Mouse (Mus musculus) midbrain, embryonic 11.5 days (tissue): ENCODE data around the gene 9230112D13Rik. TPM values are rescaled to one million over a fixed set of nuclear protein-coding genes. Genes with fewer than 3 reads are reported as not detected.
A peak's percentile ranks its signal among the peaks of the same experiment; 100 is the strongest.

Experiments
- ATAC-seq: fragments of 200-750 bp; cut with Nextera tagmentation; 2 replicates; pipeline ENCODE4 v1.8.0; 2017; ENCODE audit warnings: moderate TSS enrichment, moderate library complexity; ENCODE audit not compliant: low FRiP score
- DNase-seq: peaks from one replicate; pipeline ENCODE4 v3.0.0; 2015; ENCODE audit warnings: low spot score; ENCODE audit errors: missing footprints
- H3K27ac ChIP-seq: fragments of 300-500 bp; sonication (generic); 2 replicates; pipeline ENCODE4 v1.5.1; 2014; ENCODE audit warnings: low read depth, low read length
- H3K27me3 ChIP-seq: fragments of 300-500 bp; sonication (generic); 2 replicates; pipeline ENCODE4 v1.6.1; 2014; ENCODE audit warnings: mild to moderate bottlenecking, low read length, moderate library complexity, mixed read lengths; ENCODE audit not compliant: control insufficient read depth, insufficient read depth
- H3K36me3 ChIP-seq: fragments of 300-500 bp; sonication (generic); 2 replicates; pipeline ENCODE4 v1.6.1; 2014; ENCODE audit warnings: mild to moderate bottlenecking, low read length, moderate library complexity, mixed read lengths; ENCODE audit not compliant: control insufficient read depth, insufficient read depth
- H3K4me1 ChIP-seq: fragments of 300-500 bp; sonication (generic); 2 replicates; pipeline ENCODE4 v1.6.1; 2014; ENCODE audit warnings: low read length; ENCODE audit not compliant: control insufficient read depth, insufficient read depth
- H3K4me2 ChIP-seq: fragments of 300-500 bp; sonication (generic); 2 replicates; pipeline ENCODE4 v1.6.1; 2014; ENCODE audit warnings: mild to moderate bottlenecking, moderate library complexity
- H3K4me3 ChIP-seq: fragments of 300-500 bp; sonication (generic); 2 replicates; pipeline ENCODE4 v1.5.1; 2014; ENCODE audit warnings: low read depth, low read length
- H3K9ac ChIP-seq: fragments of 300-500 bp; sonication (generic); 2 replicates; pipeline ENCODE4 v1.6.1; 2014; ENCODE audit warnings: low read length
- H3K9me3 ChIP-seq: fragments of 300-500 bp; sonication (generic); 2 replicates; pipeline ENCODE4 v1.6.1; 2016; ENCODE audit warnings: low read length; ENCODE audit not compliant: control insufficient read depth
- WGBS: fragments of 180-500 bp; shearing (Covaris S2); extraction: QIAGEN DNeasy Blood & Tissue Kit; methylation state at CpG from one replicate; pipeline ENCODE4 v1.1.7; 2014; 5-methylcytosine and 5-hydroxymethylcytosine counted together
- polyA plus RNA-seq: library from polyadenylated mRNA; unstranded; fragments of >200 nt; fragmentation: Nextera tagmentation; extraction: Ambion mirVana; gene quantifications from 2 replicates; pipeline ENCODE4 v1.2.1, GENCODE M21; 2014

Gene 9230112D13Rik
- polyA plus RNA-seq, 1 experiment from 2014 or later, result not detected

GRCm38 (mm10) chr14:34528804-34529203 lies 6.2 kb upstream of the 9230112D13Rik start:
- H3K4me3 ChIP-seq, result no peak overlapping the region

DNA sequence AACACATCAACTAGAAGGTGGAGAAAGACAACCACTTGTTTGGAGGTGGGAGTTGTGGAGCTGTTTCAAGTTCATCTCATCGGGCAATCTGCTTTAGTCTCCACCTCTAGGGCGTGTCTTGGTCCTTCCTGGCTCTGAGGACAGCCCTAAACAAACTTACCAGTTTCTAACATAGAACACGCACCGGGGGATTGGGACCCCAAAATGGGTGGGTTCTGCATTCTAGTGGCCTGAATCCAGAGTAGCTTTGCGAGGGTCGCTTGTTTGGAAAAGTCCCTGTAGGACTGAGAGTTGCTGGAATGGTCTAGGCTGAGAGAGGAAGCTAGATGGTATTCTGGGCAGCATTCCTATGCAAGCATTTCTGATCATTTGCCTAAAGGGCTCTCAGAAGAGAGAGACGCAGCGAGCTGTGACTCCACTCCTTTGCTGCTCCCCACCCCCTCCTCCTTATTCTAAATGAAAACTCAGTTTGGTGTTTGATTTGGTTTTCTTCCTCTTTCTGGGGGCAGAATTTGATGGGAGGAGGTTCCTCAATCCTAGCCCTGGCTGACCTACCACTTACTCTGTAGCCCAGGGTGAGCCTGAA lies 4.5 kb downstream of the 9230112D13Rik start:
- no peaks in the 10 kb centered on the region for H3K4me1 ChIP-seq
- H3K4me2 ChIP-seq, result no peak overlapping the region
- H3K36me3 ChIP-seq, result no peaks in the 10 kb centered on the region
- ATAC-seq (no peak), DNase-seq (no peak)
- no peak overlapping the region for H3K4me3 ChIP-seq
- 88% methylated on average over 8 of the region's 8 CpGs for WGBS
- no peak overlapping the region for H3K9ac ChIP-seq
- no peak overlapping the region for H3K27ac ChIP-seq
- H3K27me3 ChIP-seq, result no peaks in the 10 kb centered on the region; the same call in 1 of the 2 replicates
- H3K9me3 ChIP-seq, result no peaks in the 10 kb centered on the region

More at GRCm38 (mm10) chr14:34528804-34529203, 6.2 kb upstream of the 9230112D13Rik start:
- no peak overlapping the region for H3K27ac ChIP-seq
- WGBS, result 73% methylated on average over 8 of the region's 8 CpGs
- peaks cover 3% of the 10 kb centered on the region; the same call in 1 of the 2 replicates for H3K9me3 ChIP-seq
- H3K27me3 ChIP-seq, result no peaks in the 10 kb centered on the region
- no peak overlapping the region for H3K9ac ChIP-seq
- DNase-seq, result no peak
- ATAC-seq, result no peak
- no peaks in the 10 kb centered on the region for H3K36me3 ChIP-seq
- H3K4me2 ChIP-seq, result no peak overlapping the region
- no peaks in the 10 kb centered on the region for H3K4me1 ChIP-seq

DNA sequence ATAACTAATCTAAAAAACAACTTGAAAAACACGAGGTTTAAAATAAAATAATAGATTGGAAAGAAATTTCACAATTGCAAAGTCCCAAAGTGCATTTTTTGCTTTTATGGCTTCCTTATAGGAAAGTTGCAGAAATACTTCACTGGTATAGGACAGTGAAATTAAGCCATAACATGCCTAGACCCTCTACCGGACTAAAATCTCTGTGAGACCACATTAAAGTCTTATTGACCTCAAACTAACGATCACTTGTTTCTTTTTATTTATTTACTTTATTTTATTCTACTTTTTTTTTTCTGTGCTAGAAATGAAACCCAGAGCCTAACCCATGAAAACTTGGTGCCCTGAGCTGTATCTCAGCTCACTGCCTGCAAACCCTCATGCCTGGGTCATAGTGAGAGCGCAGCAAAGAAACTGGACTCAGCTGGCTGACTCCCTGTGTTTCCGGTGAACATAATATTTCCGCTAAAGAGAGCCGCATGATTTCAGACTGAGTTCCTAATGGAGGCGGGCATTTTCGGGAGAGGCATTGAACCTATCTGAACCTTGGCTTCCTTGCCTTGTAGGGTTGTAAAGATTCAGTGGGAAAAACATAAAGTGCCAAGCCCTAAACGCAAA lies 5.5 kb downstream of the 9230112D13Rik start:
- Histone ChIP-seq H3K9ac (no peak overlapping the region), H3K27ac (no peak overlapping the region), H3K4me3 (no peak overlapping the region), H3K4me1 (no peaks in the 10 kb centered on the region), H3K27me3 (no peaks in the 10 kb centered on the region; the same call in 1 of the 2 replicates), H3K9me3 (no peaks in the 10 kb centered on the region), H3K4me2 (no peak overlapping the region), H3K36me3 (no peaks in the 10 kb centered on the region)
- WGBS, result 94% methylated on average over 10 of the region's 10 CpGs
- DNase-seq (no peak), ATAC-seq (no peak)

- WGBS, result 88% methylated on average over 5 of the region's 5 CpGs
- Histone ChIP-seq H3K4me2 (no peak overlapping the region), H3K27ac (no peak overlapping the region), H3K27me3 (no peaks in the 10 kb centered on the region; the same call in 1 of the 2 replicates), H3K9ac (no peak overlapping the region), H3K36me3 (no peaks in the 10 kb centered on the region), H3K9me3 (no peaks in the 10 kb centered on the region), H3K4me1 (no peaks in the 10 kb centered on the region), H3K4me3 (no peak overlapping the region)
- no peak for ATAC-seq
- DNase-seq, result no peak
Observed at GRCm38 (mm10) chr14:34515860-34516259, 6.7 kb downstream of the 9230112D13Rik start.

GRCm38 (mm10) chr14:34514120-34514519 lies 8.5 kb downstream of the 9230112D13Rik start:
- Histone ChIP-seq H3K27me3 (no peaks in the 10 kb centered on the region; the same call in 1 of the 2 replicates), H3K4me3 (no peak overlapping the region), H3K4me1 (no peaks in the 10 kb centered on the region), H3K36me3 (no peaks in the 10 kb centered on the region), H3K9me3 (no peaks in the 10 kb centered on the region), H3K27ac (no peak overlapping the region), H3K9ac (no peak overlapping the region), H3K4me2 (no peak overlapping the region)
- no peak for ATAC-seq
- no peak for DNase-seq
- WGBS, result 56% methylated on average over 6 of the region's 6 CpGs

GRCm38 (mm10) chr14:34512602-34513001 lies 10.0 kb downstream of the 9230112D13Rik start:
- H3K9ac ChIP-seq, result no peak overlapping the region
- no peak overlapping the region for H3K27ac ChIP-seq
- H3K9me3 ChIP-seq, result no peaks in the 10 kb centered on the region
- 82% methylated on average over 4 of the region's 4 CpGs for WGBS
- H3K36me3 ChIP-seq, result no peaks in the 10 kb centered on the region
- DNase-seq (no peak), ATAC-seq (no peak)
- no peaks in the 10 kb centered on the region for H3K27me3 ChIP-seq
- no peak overlapping the region for H3K4me3 ChIP-seq
- no peak overlapping the region for H3K4me2 ChIP-seq
- no peaks in the 10 kb centered on the region; the same call in 1 of the 2 replicates for H3K4me1 ChIP-seq

DNA sequence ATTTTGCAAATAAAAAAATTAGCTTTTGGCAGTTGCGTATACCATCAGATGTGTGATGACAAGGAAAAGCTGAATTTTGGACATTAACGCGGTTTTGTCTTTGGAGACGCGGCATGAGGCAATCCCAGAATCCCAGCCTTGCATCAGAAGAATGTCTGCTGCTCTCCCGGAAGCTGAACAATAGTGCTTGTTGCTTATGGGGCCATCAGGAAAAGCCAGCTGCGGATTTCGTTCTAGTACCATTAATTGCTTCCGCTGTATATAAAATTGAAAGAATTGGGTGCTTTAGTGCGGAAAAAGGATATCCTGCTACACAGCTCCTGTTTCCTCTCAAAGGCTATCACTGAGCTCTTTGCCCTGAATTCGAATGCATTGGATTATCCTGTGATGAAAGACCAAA lies 10.7 kb downstream of the 9230112D13Rik start:
- WGBS, result 79% methylated on average over 11 of the region's 11 CpGs
- H3K27ac ChIP-seq, result no peak overlapping the region
- no peak for DNase-seq
- H3K27me3 ChIP-seq, result no peaks in the 10 kb centered on the region
- H3K4me1 ChIP-seq, result no peaks in the 10 kb centered on the region; the same call in 1 of the 2 replicates
- no peak overlapping the region for H3K4me2 ChIP-seq
- ATAC-seq, result no peak
- H3K4me3 ChIP-seq, result no peak overlapping the region
- no peaks in the 10 kb centered on the region for H3K9me3 ChIP-seq
- H3K36me3 ChIP-seq, result no peaks in the 10 kb centered on the region
- no peak overlapping the region for H3K9ac ChIP-seq

DNA sequence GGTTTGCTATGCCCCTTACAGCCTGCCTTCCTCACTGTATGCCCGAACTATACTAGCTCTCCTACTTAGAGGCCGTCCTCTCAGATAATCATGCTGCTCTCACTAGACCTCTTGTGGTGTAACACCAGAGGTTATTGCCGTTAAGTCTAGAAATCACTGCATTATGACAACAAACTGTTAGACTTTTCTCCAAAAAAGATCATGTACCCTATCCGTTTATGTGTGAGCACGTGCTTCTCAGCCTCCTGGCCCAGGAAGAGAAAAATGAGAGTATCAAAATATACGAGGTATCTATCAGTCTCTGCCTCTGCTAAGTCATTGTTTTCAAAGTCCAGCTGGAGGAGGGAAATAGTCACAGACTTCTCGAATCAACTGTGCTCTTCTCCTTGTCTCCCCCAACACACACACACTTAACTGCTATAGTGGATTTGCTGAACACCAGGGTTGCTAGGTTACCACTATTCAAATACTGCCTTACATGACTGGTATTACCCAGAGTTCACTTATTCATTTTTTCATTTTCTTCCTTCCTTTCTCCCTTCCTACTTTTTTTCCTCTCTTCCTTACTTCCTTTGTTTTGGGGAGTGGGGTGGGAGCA lies 13.7 kb downstream of the 9230112D13Rik start:
- peaks cover 4% of the 10 kb centered on the region for H3K4me1 ChIP-seq
- 58% methylated on average over 7 of the region's 7 CpGs for WGBS
- no peak overlapping the region for H3K27ac ChIP-seq
- DNase-seq (no peak), ATAC-seq (0 out of 2 replicates have a peak, but pooled peaks have one; percentile 43)
- no peak overlapping the region for H3K4me3 ChIP-seq
- no peaks in the 10 kb centered on the region for H3K9me3 ChIP-seq
- H3K9ac ChIP-seq, result no peak overlapping the region
- no peaks in the 10 kb centered on the region for H3K36me3 ChIP-seq
- no peak overlapping the region for H3K4me2 ChIP-seq
- H3K27me3 ChIP-seq, result no peaks in the 10 kb centered on the region

DNA sequence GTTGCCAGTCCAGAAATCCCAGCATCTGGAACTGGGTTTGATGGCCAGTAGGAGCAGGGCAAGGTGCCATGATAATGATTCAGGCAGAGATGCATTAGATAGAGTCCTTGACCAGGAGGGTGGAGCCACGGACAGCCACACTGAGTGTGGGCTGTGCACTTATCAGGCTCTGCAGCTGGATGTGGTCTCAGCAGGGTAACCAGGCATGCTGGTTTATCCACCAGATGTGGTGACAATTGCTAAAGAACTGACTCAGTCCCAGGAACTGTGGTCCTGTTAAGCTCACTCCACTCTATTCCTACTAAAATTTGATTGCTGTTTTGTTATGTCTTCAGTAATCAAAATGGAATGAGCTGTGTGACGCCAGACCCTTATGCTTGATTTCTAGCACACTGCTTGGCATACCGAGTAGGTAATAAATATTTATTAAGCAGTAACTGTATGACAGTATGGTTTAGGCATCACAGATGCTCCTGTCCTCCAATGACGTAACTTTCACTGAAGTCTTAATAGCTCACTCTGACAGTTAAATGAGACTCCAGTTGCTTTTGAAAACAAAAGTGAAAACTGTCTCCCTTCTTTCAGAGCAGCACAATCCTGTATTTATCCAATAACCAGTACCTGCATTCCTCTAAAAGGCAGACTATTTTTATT lies 14.3 kb downstream of the 9230112D13Rik start:
- DNase-seq (no peak), ATAC-seq (no peak; the same call in 1 of the 2 replicates)
- WGBS, result 63% methylated on average over 4 of the region's 4 CpGs
- no peak overlapping the region for H3K9ac ChIP-seq
- H3K4me3 ChIP-seq, result no peak overlapping the region
- no peaks in the 10 kb centered on the region for H3K27me3 ChIP-seq
- H3K36me3 ChIP-seq, result no peaks in the 10 kb centered on the region
- peaks cover 8% of the 10 kb centered on the region for H3K4me1 ChIP-seq
- H3K27ac ChIP-seq, result no peak overlapping the region
- no peak overlapping the region for H3K4me2 ChIP-seq
- no peaks in the 10 kb centered on the region for H3K9me3 ChIP-seq
